Mouse (Mus musculus) kidney, postnatal 4 days (tissue): ENCODE measurements around the gene Med13.

Experiments
- DNase-seq, 2 experiments: peaks; one replicate each; pipeline ENCODE4 v3.0.0; 2021; ENCODE audit warnings: mixed read lengths in 2 of 2

The Med13 gene

GRCm38 (mm10) chr11:86356854-86357788 is at the start of gene Med13:
Med13 (minus strand) TSS chr11:86357602.
- peak; percentile 68 to 79 for DNase-seq

GRCm38 (mm10) chr11:86404590-86404989 is 47.2 kb upstream of the Med13 start:
- DNase-seq, result no peak

- no peak for DNase-seq
Measured at GRCm38 (mm10) chr11:86403845-86404244, 46.4 kb upstream of the Med13 start.

- DNase-seq, result no peak
Measured at GRCm38 (mm10) chr11:86399241-86400107, 42.1 kb upstream of the Med13 start.

GRCm38 (mm10) chr11:86396950-86397594 is 39.7 kb upstream of the Med13 start:
- no peak for DNase-seq

GRCm38 (mm10) chr11:86396518-86396917 is 39.1 kb upstream of the Med13 start:
- no peak for DNase-seq

GRCm38 (mm10) chr11:86395513-86396125 is 38.2 kb upstream of the Med13 start:
- DNase-seq, result peak; percentile 72 to 82

- DNase-seq, result no peak
Measured at GRCm38 (mm10) chr11:86395100-86395499, 37.7 kb upstream of the Med13 start.

- DNase-seq, result no peak
Measured at GRCm38 (mm10) chr11:86391687-86392086, 34.3 kb upstream of the Med13 start.

GRCm38 (mm10) chr11:86390308-86390707 is 32.9 kb upstream of the Med13 start:
- peak in 1 of 2 experiments; percentile 37 for DNase-seq

GRCm38 (mm10) chr11:86389506-86389905 is 32.1 kb upstream of the Med13 start:
- DNase-seq, result no peak

GRCm38 (mm10) chr11:86388821-86389480 is 31.5 kb upstream of the Med13 start:
- DNase-seq, result no peak

GRCm38 (mm10) chr11:86387121-86387893 is 29.9 kb upstream of the Med13 start:
- DNase-seq, result no peak

GRCm38 (mm10) chr11:86386576-86386975 is 29.2 kb upstream of the Med13 start:
- DNase-seq, result no peak

- DNase-seq, result no peak
Measured at GRCm38 (mm10) chr11:86385710-86386282, 28.4 kb upstream of the Med13 start.

GRCm38 (mm10) chr11:86384141-86384540 is 26.7 kb upstream of the Med13 start:
- no peak for DNase-seq

GRCm38 (mm10) chr11:86382520-86383157 is 25.2 kb upstream of the Med13 start:
- DNase-seq, result no peak

- DNase-seq, result no peak
Measured at GRCm38 (mm10) chr11:86381478-86382091, 24.2 kb upstream of the Med13 start.

- DNase-seq, result no peak
Measured at GRCm38 (mm10) chr11:86380521-86381238, 23.3 kb upstream of the Med13 start.
